Comparison of ENCODE assay signal across 30 mouse cellular contexts in genomic region chr11:88986616-88987015, GRCm38 (mm10). TPM values are rescaled to one million over a fixed set of nuclear protein-coding genes. Genes with fewer than 3 reads are reported as not detected.
A peak's percentile ranks its signal among the peaks of the same experiment; 100 is the strongest.
DNase-seq lines count a peak whose midpoint lies in the region; ATAC-seq and TF ChIP-seq lines count a peak whose summit lies in the region.
"Had no signal": no experiment of that assay in that cellular context is flagged by ENCODE, and none has a peak within 500 bp of the region (broad histone marks: within the 10 kb centered on the region; RNA-seq: fewer than 3 reads in every experiment).

No protein-coding gene starts in this region.

- H3K4me3 ChIP-seq in liver, embryonic 14.5 days (ENCODE audit: insufficient read depth in 1 of 2, low read depth in 2 of 2, low read length in 2 of 2) = no peak overlapping the region
- H3K4me3 ChIP-seq in liver, embryonic 12.5 days = no peak overlapping the region
- no peak overlapping the region for H3K4me3 ChIP-seq in ES-Bruce4 (ENCODE audit: low read depth, low read length)
- H3K4me3 ChIP-seq in forebrain, postnatal 0 days (ENCODE audit: low read depth, low read length) = no peak overlapping the region
- H3K4me3 ChIP-seq: embryonic facial prominence, embryonic 15.5 days; erythroblast, embryonic 14.5 days; forebrain, embryonic 10.5 days; heart, embryonic 10.5 days; hindbrain, embryonic 12.5 days had no signal

- no peak for ATAC-seq in liver, embryonic 14.5 days (ENCODE audit: insufficient read depth)
- no peak for ATAC-seq in liver, embryonic 12.5 days
- peak; percentile 40; the same call in 1 of the 2 replicates for ATAC-seq in megakaryocyte progenitor cell, adult 5-6 weeks (replicated peaks; ENCODE audit: poor library complexity)
- no peak for ATAC-seq in monocyte, adult 5-6 weeks (replicated peaks; ENCODE audit: insufficient number of reproducible peaks, low FRiP score, low TSS enrichment, poor library complexity, severe bottlenecking)
- no peak for ATAC-seq in forebrain, postnatal 0 days
- ATAC-seq: forebrain, embryonic 14.5 days; hindbrain, embryonic 16.5 days; inflammation-experienced regulatory T-cells, adult 6 months; Patski had no signal

- no peak for DNase-seq in liver, embryonic 14.5 days (ENCODE audit: low read depth in 3 of 3, low spot score in 3 of 3)
- peak; percentile 54 for DNase-seq in R1 (ENCODE audit: low read depth, low spot score)
- no peak for DNase-seq in forebrain, postnatal 0 days
- DNase-seq: adrenal gland, postnatal 10 days; cerebellum, adult 11-12 months; cerebellum, adult 9-11 months; cerebellum, postnatal 36 days; embryo, embryonic 11 days; gastrocnemius, postnatal 36 days; heart, adult 18-20 months; heart, postnatal 10 days; heart, postnatal 4 days had no signal

- H3K36me3 ChIP-seq in liver, embryonic 14.5 days (replicated peaks; ENCODE audit: control insufficient read depth, insufficient read depth, low read depth) = no peaks in the 10 kb centered on the region; the same call in 1 of the 2 replicates
- H3K36me3 ChIP-seq in liver, embryonic 12.5 days = peaks cover 56% of the 10 kb centered on the region
- peaks cover 44% of the 10 kb centered on the region for H3K36me3 ChIP-seq in ES-Bruce4 (ENCODE audit: control insufficient read depth, insufficient read depth, low read length, poor library complexity, severe bottlenecking)
- peaks cover 67% of the 10 kb centered on the region for H3K36me3 ChIP-seq in forebrain, postnatal 0 days (ENCODE audit: insufficient read depth)

- H3K27me3 ChIP-seq in liver, embryonic 14.5 days (ENCODE audit: control insufficient read depth, insufficient read depth, low read length) = no peaks in the 10 kb centered on the region
- H3K27me3 ChIP-seq in liver, embryonic 12.5 days (replicated peaks) = no peaks in the 10 kb centered on the region
- no peaks in the 10 kb centered on the region for H3K27me3 ChIP-seq in ES-Bruce4 (ENCODE audit: control insufficient read depth, insufficient read depth, low read length, poor library complexity, severe bottlenecking)
- no peaks in the 10 kb centered on the region for H3K27me3 ChIP-seq in forebrain, postnatal 0 days (ENCODE audit: insufficient read depth, low read length)
- H3K27me3 ChIP-seq: CH12.LX; embryonic facial prominence, embryonic 15.5 days; hindbrain, embryonic 12.5 days; Patski had no signal

- no peak overlapping the region for H3K9ac ChIP-seq in liver, embryonic 14.5 days (replicated peaks)
- no peak overlapping the region for H3K9ac ChIP-seq in liver, embryonic 12.5 days
- H3K9ac ChIP-seq in ES-Bruce4 (ENCODE audit: low read depth, poor library complexity, severe bottlenecking) = no peak overlapping the region
- H3K9ac ChIP-seq in forebrain, postnatal 0 days = no peak overlapping the region
- H3K9ac ChIP-seq: embryonic facial prominence, embryonic 15.5 days; hindbrain, embryonic 12.5 days had no signal

- H3K4me1 ChIP-seq in liver, embryonic 14.5 days (replicated peaks; ENCODE audit: control insufficient read depth in 2 of 2, insufficient read depth in 2 of 2, low read length in 1 of 2) = peaks cover 0 to 5% of the 10 kb centered on the region in 2 experiments; a peak in 1 of 4 replicates
- peaks cover 14% of the 10 kb centered on the region for H3K4me1 ChIP-seq in liver, embryonic 12.5 days
- H3K4me1 ChIP-seq in ES-Bruce4 (ENCODE audit: control insufficient read depth, insufficient read depth, low read length) = peaks cover 3% of the 10 kb centered on the region
- H3K4me1 ChIP-seq in forebrain, postnatal 0 days (ENCODE audit: insufficient read depth) = no peaks in the 10 kb centered on the region
- H3K4me1 ChIP-seq: embryonic facial prominence, embryonic 15.5 days; forebrain, embryonic 10.5 days; heart, embryonic 10.5 days; hindbrain, embryonic 12.5 days had no signal

- TF ChIP-seq CTCF in liver, embryonic 14.5 days (IDR thresholded peaks at IDR 0.05; ENCODE audit: low read depth) = peak; percentile 40
- TF ChIP-seq CTCF in ES-Bruce4 (IDR thresholded peaks at IDR 0.05; ENCODE audit: low read depth, low read length) = peak; percentile 88
- no peak for TF ChIP-seq CTCF in forebrain, postnatal 0 days (IDR thresholded peaks at IDR 0.05; ENCODE audit: low read depth)

- 80% methylated on average over 10 of the region's 10 CpGs for WGBS in liver, embryonic 14.5 days (ENCODE audit: insufficient replicate concordance)
- 81% methylated on average over 10 of the region's 10 CpGs for WGBS in liver, embryonic 12.5 days (ENCODE audit: insufficient replicate concordance)
- WGBS in forebrain, postnatal 0 days = 86% methylated on average over 10 of the region's 10 CpGs

- no peak overlapping the region for H3K27ac ChIP-seq in liver, embryonic 14.5 days
- H3K27ac ChIP-seq in liver, embryonic 12.5 days = no peak overlapping the region
- H3K27ac ChIP-seq in ES-Bruce4 (ENCODE audit: insufficient read depth, low read length) = no peak overlapping the region
- H3K27ac ChIP-seq in forebrain, postnatal 0 days (ENCODE audit: low read depth, low read length) = no peak overlapping the region
- H3K27ac ChIP-seq: embryonic facial prominence, embryonic 15.5 days; forebrain, embryonic 10.5 days; heart, embryonic 10.5 days; hindbrain, embryonic 12.5 days had no signal

- TF ChIP-seq POLR2A in ES-Bruce4 (IDR thresholded peaks at IDR 0.05; ENCODE audit: insufficient read depth, low read length) = no peak

- TF ChIP-seq EP300 in liver, embryonic 14.5 days (IDR thresholded peaks at IDR 0.05; ENCODE audit: low read depth) = no peak
- no peak for TF ChIP-seq EP300 in ES-Bruce4 (IDR thresholded peaks at IDR 0.05; ENCODE audit: insufficient read depth, low read depth, low read length)

- H3K4me2 ChIP-seq in liver, embryonic 14.5 days (ENCODE audit: low read depth) = no peak overlapping the region
- no peak overlapping the region for H3K4me2 ChIP-seq in liver, embryonic 12.5 days
- H3K4me2 ChIP-seq in forebrain, postnatal 0 days (ENCODE audit: low read depth) = no peak overlapping the region
- H3K4me2 ChIP-seq: embryonic facial prominence, embryonic 15.5 days; hindbrain, embryonic 12.5 days had no signal

- no peaks in the 10 kb centered on the region for H3K9me3 ChIP-seq in liver, embryonic 14.5 days (ENCODE audit: control insufficient read depth, low read length)
- H3K9me3 ChIP-seq in liver, embryonic 12.5 days (replicated peaks) = no peaks in the 10 kb centered on the region
- H3K9me3 ChIP-seq in ES-Bruce4 (replicated peaks; ENCODE audit: control insufficient read depth, insufficient read depth, low read length, poor library complexity, severe bottlenecking) = no peaks in the 10 kb centered on the region
- H3K9me3 ChIP-seq in forebrain, postnatal 0 days (ENCODE audit: low read length) = no peaks in the 10 kb centered on the region
- H3K9me3 ChIP-seq: embryonic facial prominence, embryonic 15.5 days; forebrain, embryonic 10.5 days; heart, embryonic 10.5 days; hindbrain, embryonic 12.5 days had no signal

RNA-seq across cellular contexts. Expression of gene Trim25, which starts 12.6 kb away (rescaled TPM):
- polyA plus RNA-seq in liver, embryonic 14.5 days (2012; rRNA removed) = 7.4 and 9.5 TPM in 2 replicates
- polyA plus RNA-seq in liver, embryonic 14.5 days (2014; fragmentation: Nextera tagmentation; extraction: Ambion mirVana) = 10.8 and 11.0 TPM in 2 replicates
- 23.1 and 25.9 TPM in 2 replicates for polyA plus RNA-seq in liver, embryonic 12.5 days (2016; fragmentation: Nextera tagmentation; extraction: Ambion mirVana)
- polyA plus RNA-seq in ES-Bruce4 (2011; ENCODE audit: insufficient read depth, insufficient read length, low read depth, missing spikeins) = 47.3 and 49.9 TPM in 2 replicates
- 22.8 and 28.2 TPM in 2 replicates for total RNA-seq in megakaryocyte progenitor cell, adult 5-6 weeks (2015)
- total RNA-seq in megakaryocyte progenitor cell, adult 5-6 weeks (2017) = 16.7 and 21.2 TPM in 2 replicates
- 49.5 to 82.1 TPM (median 73.1 TPM) in 3 replicates for total RNA-seq in monocyte, adult 5-6 weeks (2017)
- 2.4 and 4.6 TPM in 2 replicates for total RNA-seq in forebrain, postnatal 0 days (2014; rRNA removed)
- 2.7 and 4.9 TPM in 2 replicates for polyA plus RNA-seq in forebrain, postnatal 0 days (2015; fragmentation: Nextera tagmentation; extraction: Ambion mirVana)

RNA-seq across cellular contexts. Expression of gene Coil, which starts 16.6 kb away (rescaled TPM):
- polyA plus RNA-seq in liver, embryonic 14.5 days (2012; rRNA removed) = 2.7 and 4.0 TPM in 2 replicates
- polyA plus RNA-seq in liver, embryonic 14.5 days (2014; fragmentation: Nextera tagmentation; extraction: Ambion mirVana) = 2.6 and 2.8 TPM in 2 replicates
- polyA plus RNA-seq in liver, embryonic 12.5 days (2016; fragmentation: Nextera tagmentation; extraction: Ambion mirVana) = 9.3 and 9.7 TPM in 2 replicates
- polyA plus RNA-seq in ES-Bruce4 (2011; ENCODE audit: insufficient read depth, insufficient read length, low read depth, missing spikeins) = 32.7 and 33.5 TPM in 2 replicates
- total RNA-seq in megakaryocyte progenitor cell, adult 5-6 weeks (2015) = 7.6 and 10.1 TPM in 2 replicates
- 11.2 and 11.7 TPM in 2 replicates for total RNA-seq in megakaryocyte progenitor cell, adult 5-6 weeks (2017)
- total RNA-seq in monocyte, adult 5-6 weeks (2017) = 3.2 to 10.6 TPM (median 7.6 TPM) in 3 replicates
- 40.1 and 44.9 TPM in 2 replicates for total RNA-seq in forebrain, postnatal 0 days (2014; rRNA removed)
- 23.7 and 25.5 TPM in 2 replicates for polyA plus RNA-seq in forebrain, postnatal 0 days (2015; fragmentation: Nextera tagmentation; extraction: Ambion mirVana)

RNA-seq across cellular contexts. Expression of gene Elobl, which starts 19.9 kb away (rescaled TPM):
- not detected in 2 replicates for polyA plus RNA-seq in liver, embryonic 14.5 days (2012; rRNA removed)
- polyA plus RNA-seq in liver, embryonic 14.5 days (2014; fragmentation: Nextera tagmentation; extraction: Ambion mirVana) = not detected in 2 replicates
- polyA plus RNA-seq in liver, embryonic 12.5 days (2016; fragmentation: Nextera tagmentation; extraction: Ambion mirVana) = not detected in 2 replicates
- 12.6 and 13.8 TPM in 2 replicates for polyA plus RNA-seq in ES-Bruce4 (2011; ENCODE audit: insufficient read depth, insufficient read length, low read depth, missing spikeins)
- total RNA-seq in megakaryocyte progenitor cell, adult 5-6 weeks (2015) = not detected in 2 replicates
- total RNA-seq in megakaryocyte progenitor cell, adult 5-6 weeks (2017) = not detected in 2 replicates
- not detected in 3 replicates for total RNA-seq in monocyte, adult 5-6 weeks (2017)
- not detected in 2 replicates for total RNA-seq in forebrain, postnatal 0 days (2014; rRNA removed)
- polyA plus RNA-seq in forebrain, postnatal 0 days (2015; fragmentation: Nextera tagmentation; extraction: Ambion mirVana) = not detected in 2 replicates
- total RNA-seq: adrenal gland, postnatal 10 days; adrenal gland, postnatal 4 days; CH12.LX; gastrocnemius, adult 8-10 months; gastrocnemius, postnatal 36 days; heart, adult 18-20 months; heart, postnatal 10 days; heart, postnatal 4 days had no signal
- polyA plus RNA-seq: embryonic facial prominence, embryonic 11.5 days; embryonic facial prominence, embryonic 15.5 days; erythroblast, embryonic 14.5 days; forebrain, embryonic 10.5 days; forebrain, embryonic 14.5 days; heart, embryonic 10.5 days; heart, embryonic 14.5 days; hindbrain, embryonic 12.5 days; hindbrain, embryonic 16.5 days had no signal

RNA-seq across cellular contexts. Expression of gene Scpep1, which starts 31.4 kb away (rescaled TPM):
- polyA plus RNA-seq in liver, embryonic 14.5 days (2012; rRNA removed) = 11.3 and 15.9 TPM in 2 replicates
- 35.1 and 37.7 TPM in 2 replicates for polyA plus RNA-seq in liver, embryonic 14.5 days (2014; fragmentation: Nextera tagmentation; extraction: Ambion mirVana)
- polyA plus RNA-seq in liver, embryonic 12.5 days (2016; fragmentation: Nextera tagmentation; extraction: Ambion mirVana) = 40.4 and 42.2 TPM in 2 replicates
- 186 and 188 TPM in 2 replicates for polyA plus RNA-seq in ES-Bruce4 (2011; ENCODE audit: insufficient read depth, insufficient read length, low read depth, missing spikeins)
- total RNA-seq in megakaryocyte progenitor cell, adult 5-6 weeks (2015) = 25.0 and 25.4 TPM in 2 replicates
- 13.8 and 15.0 TPM in 2 replicates for total RNA-seq in megakaryocyte progenitor cell, adult 5-6 weeks (2017)
- total RNA-seq in monocyte, adult 5-6 weeks (2017) = 36.8 to 48.1 TPM (median 46.4 TPM) in 3 replicates
- 27.5 and 28.9 TPM in 2 replicates for total RNA-seq in forebrain, postnatal 0 days (2014; rRNA removed)
- polyA plus RNA-seq in forebrain, postnatal 0 days (2015; fragmentation: Nextera tagmentation; extraction: Ambion mirVana) = 19.5 and 27.4 TPM in 2 replicates
